Mouse (Mus musculus) cerebellum, postnatal 25 days (tissue): ENCODE measurements around the gene Fmnl1.

Source experiments
- DNase-seq, 2 experiments: peaks; one replicate each; pipeline ENCODE4 v3.0.0; 2021; ENCODE audit warnings: mixed read lengths in 2 of 2

Fmnl1 gene

DNA sequence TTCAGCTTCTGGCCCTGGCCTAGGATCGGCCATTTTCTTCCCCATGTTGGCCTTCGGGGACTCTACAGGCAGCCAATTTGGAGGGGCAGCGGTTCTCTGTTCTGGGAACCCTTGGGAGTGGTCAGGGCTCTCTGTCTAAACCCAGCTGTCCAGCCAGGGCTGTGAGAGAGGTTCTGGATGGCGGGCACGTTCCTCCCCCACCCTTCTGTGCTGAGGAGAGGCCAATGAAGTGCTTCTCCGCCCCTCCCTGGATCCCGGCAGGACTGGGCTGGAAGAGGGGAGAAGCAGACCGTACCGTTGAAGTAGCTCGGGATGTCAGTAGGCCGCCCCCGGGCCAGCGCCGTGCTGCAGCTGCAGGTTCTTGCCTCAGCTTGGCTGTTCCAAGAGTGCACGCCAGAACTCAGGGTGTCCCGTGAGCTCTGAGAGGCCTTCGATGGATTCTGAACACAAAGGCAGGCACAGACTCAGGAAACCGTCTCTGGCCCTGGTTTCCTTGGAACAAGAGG, 53.1 kb downstream of the Fmnl1 start:
- no peak for DNase-seq

DNA sequence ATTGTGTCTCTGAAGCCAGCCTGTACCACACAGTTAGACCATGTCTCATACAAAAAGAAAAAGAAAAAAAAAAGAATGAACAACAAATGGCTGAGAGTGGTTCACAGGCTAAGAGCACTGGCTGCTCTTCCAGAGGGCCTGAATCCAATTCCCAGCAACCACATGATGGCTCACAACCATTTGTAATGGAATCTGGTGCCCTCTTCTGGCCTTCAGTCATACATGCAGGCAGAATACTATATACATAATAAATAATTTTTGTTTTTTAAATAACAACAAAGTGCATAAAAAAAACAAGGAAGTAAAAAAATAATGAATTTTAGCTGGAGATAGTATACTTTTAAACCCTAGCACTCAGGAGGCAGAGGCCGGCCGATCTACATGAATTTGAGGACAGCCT, 58.7 kb downstream of the Fmnl1 start:
- DNase-seq, result no peak

DNA sequence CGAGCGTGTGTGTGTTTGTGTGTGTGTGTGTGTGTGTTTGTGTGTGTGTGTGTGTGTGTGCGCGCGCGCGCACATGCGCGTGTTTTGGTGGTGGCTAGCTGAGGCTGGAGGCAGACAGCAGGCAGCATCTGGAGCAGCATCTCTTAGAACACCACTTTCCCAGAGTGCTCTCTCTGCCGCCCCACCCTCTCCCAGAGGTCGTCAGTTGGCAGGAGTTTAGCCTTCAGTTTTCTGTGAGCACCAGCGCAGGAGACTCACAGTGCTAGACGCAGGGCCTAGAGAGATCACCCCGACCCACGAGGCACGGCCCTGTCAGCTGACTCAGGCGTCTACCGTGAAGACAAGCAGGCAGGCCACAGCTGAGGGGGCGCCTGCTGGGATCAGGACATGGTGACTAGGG, 59.7 kb downstream of the Fmnl1 start:
- DNase-seq, result no peak

DNA sequence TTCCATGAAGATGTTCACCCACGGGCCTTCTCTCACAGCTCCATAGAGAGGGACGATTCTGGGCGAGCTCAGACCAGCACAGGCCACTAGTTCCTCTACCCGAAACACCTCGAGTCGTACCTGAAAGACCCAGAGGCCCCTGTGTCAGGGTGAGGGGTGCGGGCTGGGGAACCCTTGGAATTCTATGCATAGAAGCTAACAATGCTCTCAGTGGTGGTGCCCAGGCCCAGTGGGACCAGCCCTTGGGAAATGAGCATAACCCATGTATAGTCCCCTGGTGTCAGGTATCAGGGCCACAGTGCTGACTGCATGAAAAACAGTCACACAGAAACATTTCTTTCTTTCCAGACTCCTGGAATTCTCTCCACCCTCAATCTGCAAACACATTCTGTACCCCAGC, 60.5 kb downstream of the Fmnl1 start:
- no peak for DNase-seq

DNA sequence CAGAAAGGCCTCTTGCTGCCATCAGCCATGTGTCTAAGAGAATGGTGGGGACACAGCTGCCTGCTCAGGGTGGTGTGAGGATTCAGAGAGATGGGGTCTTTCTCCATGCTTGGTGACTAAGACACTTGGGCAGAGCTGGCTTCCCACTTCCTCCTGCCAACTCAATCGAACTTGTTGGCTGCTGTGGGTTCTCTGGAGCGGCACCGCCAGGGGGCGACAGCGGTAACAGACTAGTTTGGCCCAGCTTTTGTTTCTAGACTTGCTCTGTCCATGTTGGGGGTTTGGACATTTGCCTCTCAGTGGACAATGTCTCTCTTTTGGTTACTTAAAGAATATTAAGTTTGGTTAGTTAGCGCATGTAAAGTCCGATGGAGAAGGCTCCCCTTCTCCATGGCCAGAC, 62.1 kb downstream of the Fmnl1 start:
- peak; percentile 84 to 91 for DNase-seq

DNA sequence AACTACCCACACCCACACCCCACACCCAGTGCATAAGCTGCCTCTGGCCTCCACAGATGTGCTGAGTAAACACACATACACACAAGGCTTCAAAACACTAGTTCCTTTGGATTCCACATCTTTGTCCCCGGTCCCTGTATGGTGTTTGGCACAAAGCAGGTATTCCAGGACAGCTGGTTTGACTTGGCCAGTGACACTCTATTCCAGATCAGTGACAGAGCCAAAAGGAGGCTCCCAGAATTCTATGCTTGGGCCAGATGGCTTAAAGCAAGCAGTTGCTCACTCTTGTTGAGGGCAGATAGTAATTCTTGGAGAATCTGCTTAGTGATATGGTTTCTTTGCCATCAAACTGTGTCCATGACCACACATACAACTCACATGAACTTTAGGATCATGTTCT, 63.5 kb downstream of the Fmnl1 start:
- no peak for DNase-seq

DNA sequence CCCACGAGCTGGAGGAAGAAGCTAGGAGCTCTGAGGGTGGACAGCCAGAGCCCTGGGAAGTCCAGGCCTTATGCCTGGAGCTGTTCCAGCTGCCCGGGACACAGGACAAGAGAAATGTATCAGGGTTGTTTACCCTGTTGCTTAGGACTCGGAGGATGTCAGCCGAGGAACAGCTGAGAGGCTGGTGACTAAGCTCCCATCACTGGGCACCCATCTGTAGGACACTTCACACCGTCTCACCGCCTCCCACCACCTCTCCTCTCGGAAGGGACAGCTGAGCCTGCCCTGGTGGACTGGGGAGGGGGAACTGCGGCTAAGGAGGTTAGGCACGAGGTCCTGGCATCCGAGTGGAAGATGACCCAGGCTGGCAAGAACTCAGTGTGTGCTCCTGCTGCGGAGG, 64.8 kb downstream of the Fmnl1 start:
- DNase-seq, result peak in 1 of 2 experiments; percentile 41

DNA sequence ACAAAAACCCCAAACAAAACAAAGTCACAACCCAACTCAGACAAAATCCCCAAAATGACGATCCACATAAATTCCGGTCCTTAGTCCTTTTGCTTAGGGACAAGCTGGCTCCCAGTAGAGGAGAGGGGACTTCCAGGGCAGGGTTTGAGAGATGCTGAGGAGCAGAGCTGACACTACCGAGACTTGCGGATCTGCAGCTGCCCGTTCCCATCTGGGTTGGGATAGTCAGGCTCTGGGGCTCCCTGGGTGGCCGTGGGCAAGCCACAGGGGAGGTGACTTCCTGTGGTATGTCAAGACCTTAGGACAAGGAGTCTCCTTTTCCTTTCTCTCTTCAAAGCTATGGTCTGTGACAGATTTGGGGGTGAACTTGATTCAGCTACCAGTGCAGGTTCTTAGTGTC, 65.5 kb downstream of the Fmnl1 start:
- no peak for DNase-seq

DNA sequence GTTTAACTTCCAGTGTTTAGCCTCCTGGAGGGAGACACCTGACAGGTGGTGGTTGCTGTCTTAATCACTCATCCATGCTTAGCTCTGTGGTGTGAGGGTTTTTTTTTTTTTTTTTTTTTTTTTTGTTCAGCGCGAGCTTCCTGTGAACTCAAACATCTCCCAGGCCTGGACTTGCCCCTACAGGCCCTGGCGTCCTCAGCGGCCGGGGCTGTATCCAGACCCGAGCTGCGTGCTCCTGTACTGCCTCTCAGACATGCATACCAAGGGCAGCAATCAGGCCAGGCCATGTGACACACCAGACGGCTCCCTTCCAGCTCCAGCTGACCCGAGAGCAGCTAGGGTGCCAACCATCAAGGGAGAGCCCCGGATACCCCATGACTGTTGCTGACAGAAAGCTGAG, 66.0 kb downstream of the Fmnl1 start:
- DNase-seq, result no peak

DNA sequence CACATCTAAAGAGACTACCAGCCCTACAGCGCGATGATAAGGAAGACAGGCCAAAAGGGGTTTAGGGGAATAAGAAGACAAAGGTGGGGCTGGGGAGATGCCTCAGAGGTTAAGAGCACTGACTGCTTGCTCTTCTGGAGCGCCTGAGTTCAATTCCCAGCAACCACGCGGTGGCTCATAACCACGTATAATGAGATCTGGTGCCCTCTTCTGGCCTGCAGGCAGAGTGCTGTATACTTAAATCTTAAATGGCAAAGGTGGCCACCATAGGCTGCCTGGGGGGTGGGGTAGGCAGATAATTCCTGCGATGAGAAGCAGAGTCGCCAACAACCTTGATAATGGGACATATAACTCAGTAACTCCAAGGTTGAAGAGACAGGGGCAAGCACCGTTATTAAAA, 66.8 kb downstream of the Fmnl1 start:
- DNase-seq, result no peak

DNA sequence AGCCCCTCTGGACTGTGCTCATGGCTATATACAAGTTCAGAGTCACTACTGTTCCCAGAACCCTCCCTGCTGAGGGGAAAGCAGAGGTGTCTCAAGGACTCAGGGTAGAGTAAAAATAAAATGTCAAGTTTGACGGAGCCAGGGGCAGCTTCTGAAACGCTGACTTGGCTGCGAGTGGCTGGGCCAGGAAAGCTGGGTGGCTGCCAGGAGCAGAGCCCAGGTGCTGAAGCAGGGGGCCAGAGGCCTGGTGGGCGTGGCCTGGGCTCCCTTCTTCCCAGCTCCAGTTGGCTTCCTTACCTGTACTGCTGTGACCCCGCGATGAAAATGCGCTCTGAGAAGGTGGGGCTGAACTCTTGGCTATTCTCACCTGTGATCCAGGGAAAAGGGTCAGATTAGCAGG, 69.8 kb downstream of the Fmnl1 start:
- peak in 1 of 2 experiments; percentile 48 for DNase-seq

DNA sequence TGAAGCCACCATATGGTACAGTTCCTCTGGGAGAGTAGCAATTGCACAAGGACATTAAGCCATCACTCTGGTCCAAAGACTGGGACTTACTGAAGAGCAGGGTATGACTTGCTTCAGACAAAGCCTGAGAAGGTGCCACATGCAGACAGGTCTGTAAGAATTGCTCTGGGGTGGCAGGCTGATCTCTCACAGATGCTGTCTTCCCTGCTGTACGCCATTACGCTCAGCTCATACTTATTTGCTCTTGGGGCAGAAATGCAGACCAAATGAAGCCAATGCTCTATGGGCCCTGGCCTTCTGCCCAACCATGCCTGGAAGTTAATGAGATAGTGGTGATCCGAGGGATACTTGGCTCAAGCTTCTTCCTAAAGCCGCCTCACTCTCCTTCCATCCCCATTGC, 73.9 kb downstream of the Fmnl1 start:
- DNase-seq, result peak; percentile 54 to 75

DNA sequence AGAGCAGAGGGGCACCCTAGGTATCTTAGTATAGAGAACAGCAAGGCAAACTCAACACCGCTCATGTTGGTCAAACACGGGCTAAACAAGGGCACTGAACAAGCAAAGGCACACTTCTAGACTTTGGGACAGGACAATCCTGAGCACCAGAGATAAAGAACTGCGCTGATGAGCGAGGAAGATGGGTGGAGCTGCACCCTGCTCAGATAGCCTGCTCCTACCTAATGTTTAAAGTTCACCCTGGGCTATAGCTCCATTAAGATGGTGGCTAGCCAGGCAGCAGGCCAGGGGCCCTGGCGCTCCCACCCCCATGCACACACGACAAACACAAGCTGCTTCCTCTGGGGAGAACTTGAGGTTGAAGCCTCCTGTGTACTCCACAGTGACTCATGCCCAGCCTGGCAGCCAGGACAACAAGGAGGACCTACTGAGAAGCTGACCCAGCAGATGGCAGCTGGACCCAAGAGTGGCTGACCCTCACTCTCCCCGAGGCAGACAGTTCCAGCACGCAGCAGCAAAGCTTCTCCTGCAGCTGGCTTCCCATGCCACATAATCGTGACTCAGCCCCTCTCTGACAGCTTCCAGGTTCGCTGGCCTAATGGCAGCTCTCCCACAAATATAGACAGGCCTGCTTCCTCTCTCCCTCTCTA, 75.3 kb downstream of the Fmnl1 start:
- DNase-seq, result peak; percentile 52 to 54

DNA sequence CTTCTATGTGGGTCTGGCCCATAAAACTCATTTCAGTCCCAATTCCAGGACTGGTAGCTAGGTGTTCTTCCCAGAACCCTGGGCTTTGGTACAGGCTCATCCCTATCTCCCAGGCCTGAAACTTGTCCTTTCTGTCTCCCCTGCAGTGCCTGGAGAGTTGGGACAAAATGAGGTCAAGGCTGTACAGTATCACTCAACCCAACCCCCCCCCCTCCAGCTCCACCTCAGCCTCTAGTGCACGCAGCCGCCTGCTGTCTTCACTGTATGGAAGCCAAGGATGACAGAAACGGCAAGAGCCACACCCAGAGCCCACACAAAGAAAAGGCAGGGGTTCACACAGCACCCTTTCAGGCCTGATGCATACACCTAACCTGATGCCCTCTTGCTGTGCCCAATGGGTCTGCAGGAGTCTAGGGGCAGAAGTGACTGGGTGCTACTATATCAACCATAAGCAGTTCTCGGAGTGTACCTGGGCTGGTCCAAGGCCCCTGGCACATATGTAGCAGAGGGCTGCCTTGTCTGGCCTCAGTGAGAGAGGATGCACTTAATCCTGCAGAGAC, 75.9 kb downstream of the Fmnl1 start:
- DNase-seq, result peak in 1 of 2 experiments; percentile 32

DNA sequence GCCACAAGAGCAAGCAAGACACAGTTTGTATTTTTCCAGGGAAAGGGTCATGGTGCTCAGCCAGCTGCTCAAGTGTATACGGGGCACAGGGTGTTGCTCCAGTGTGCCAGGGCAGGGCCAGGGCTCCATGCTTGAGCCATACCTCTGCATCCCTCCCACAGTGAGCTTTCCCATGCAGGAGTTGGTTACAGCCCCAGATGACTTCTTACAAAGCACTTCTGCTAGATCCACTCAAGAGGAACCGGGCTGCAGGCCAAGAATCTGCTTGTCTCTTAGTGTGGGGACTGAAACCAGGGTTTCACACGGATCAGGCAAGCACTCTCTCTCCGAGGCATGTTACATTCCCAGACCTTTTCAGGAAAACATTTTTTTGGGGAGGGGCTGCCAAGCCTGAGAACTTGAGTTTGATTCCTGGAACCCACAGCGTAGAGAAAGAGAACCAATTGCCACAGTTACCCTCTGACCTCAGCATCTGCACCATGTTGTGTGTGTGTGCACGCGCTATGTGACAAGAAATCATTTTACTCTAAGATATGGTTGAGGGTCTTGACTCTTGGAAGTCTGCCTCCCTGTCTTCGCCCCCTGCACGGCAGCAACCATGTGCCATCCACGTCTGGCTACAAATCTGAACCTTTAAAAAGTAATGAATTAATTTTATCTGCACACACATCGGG, 76.7 kb downstream of the Fmnl1 start:
- DNase-seq, result peak; percentile 65 to 76
